Mouse (Mus musculus): Measurements from ENCODE around the gene Hist2h4. TPM values are rescaled to one million over a fixed set of nuclear protein-coding genes. Genes with fewer than 3 reads are reported as not detected.
A peak's percentile ranks its signal among the peaks of the same experiment; 100 is the strongest.

The Hist2h4 gene
- polyA plus RNA-seq, 1 experiment: 0.89 TPM

GRCm38 (mm10) chr3:96230910-96231757, 32.0 kb downstream of the Hist2h4 start:
- no peaks in the 10 kb centered on the region for H3K79me2 ChIP-seq (ENCODE audit: control insufficient read depth, insufficient read depth)
- no peak overlapping the region for H3K4me3 ChIP-seq (ENCODE audit: insufficient read depth, poor library complexity, severe bottlenecking)
- H3K79me3 ChIP-seq (ENCODE audit: low read depth): no peaks in the 10 kb centered on the region
- TF ChIP-seq CTCF (IDR thresholded peaks at IDR 0.05; ENCODE audit: control insufficient read depth, insufficient read depth, insufficient read length): no peak
- TF ChIP-seq FOSL1 (IDR thresholded peaks at IDR 0.05; ENCODE audit: insufficient read depth, low read length, poor library complexity, severe bottlenecking): no peak
- H3K27me3 ChIP-seq (ENCODE audit: control insufficient read depth, insufficient read depth, insufficient read length): no peaks in the 10 kb centered on the region
- H3K36me3 ChIP-seq (ENCODE audit: control insufficient read depth, insufficient read depth): no peaks in the 10 kb centered on the region
- H3ac ChIP-seq (ENCODE audit: control insufficient read depth, insufficient read length, low read depth): no peak overlapping the region

GRCm38 (mm10) chr3:96230404-96230803, 32.7 kb downstream of the Hist2h4 start:
- Histone ChIP-seq H3K36me3 (ENCODE audit: control insufficient read depth, insufficient read depth) (no peaks in the 10 kb centered on the region), H3K27me3 (ENCODE audit: control insufficient read depth, insufficient read depth, insufficient read length) (no peaks in the 10 kb centered on the region), H3K4me3 (ENCODE audit: insufficient read depth, poor library complexity, severe bottlenecking) (no peak overlapping the region), H3ac (ENCODE audit: control insufficient read depth, insufficient read length, low read depth) (no peak overlapping the region), H3K79me2 (ENCODE audit: control insufficient read depth, insufficient read depth) (no peaks in the 10 kb centered on the region), H3K79me3 (ENCODE audit: low read depth) (no peaks in the 10 kb centered on the region)
- no peak for TF ChIP-seq MYOG (IDR thresholded peaks at IDR 0.05; ENCODE audit: control insufficient read depth, extremely low read depth, insufficient read length)
- no peak for TF ChIP-seq USF1 (IDR thresholded peaks at IDR 0.05; ENCODE audit: low read depth)
- TF ChIP-seq MYOD1 (IDR thresholded peaks at IDR 0.05; ENCODE audit: control insufficient read depth, insufficient read length, low read depth): no peak

GRCm38 (mm10) chr3:96228828-96229227, 34.3 kb downstream of the Hist2h4 start:
- H3K79me2 ChIP-seq (ENCODE audit: control insufficient read depth, insufficient read depth): no peaks in the 10 kb centered on the region
- no peaks in the 10 kb centered on the region for H3K79me3 ChIP-seq (ENCODE audit: low read depth)
- TF ChIP-seq MYOG (IDR thresholded peaks at IDR 0.05; ENCODE audit: control insufficient read depth, extremely low read depth, insufficient read length): no peak
- TF ChIP-seq MAX (IDR thresholded peaks at IDR 0.05): no peak
- no peak for TF ChIP-seq CEBPB (IDR thresholded peaks at IDR 0.05; ENCODE audit: low read depth)
- no peak for TF ChIP-seq MYOD1 (IDR thresholded peaks at IDR 0.05; ENCODE audit: control insufficient read depth, insufficient read length, low read depth)
- no peak for TF ChIP-seq FOSL1 (IDR thresholded peaks at IDR 0.05; ENCODE audit: insufficient read depth, low read length, poor library complexity, severe bottlenecking)
- TF ChIP-seq USF1 (IDR thresholded peaks at IDR 0.05; ENCODE audit: low read depth): no peak
- no peak for TF ChIP-seq CTCF (IDR thresholded peaks at IDR 0.05; ENCODE audit: control insufficient read depth, insufficient read depth, insufficient read length)
- H3ac ChIP-seq (ENCODE audit: control insufficient read depth, insufficient read length, low read depth): no peak overlapping the region
- no peaks in the 10 kb centered on the region for H3K27me3 ChIP-seq (ENCODE audit: control insufficient read depth, insufficient read depth, insufficient read length)
- no peaks in the 10 kb centered on the region for H3K36me3 ChIP-seq (ENCODE audit: control insufficient read depth, insufficient read depth)
- H3K4me3 ChIP-seq (ENCODE audit: insufficient read depth, poor library complexity, severe bottlenecking): no peak overlapping the region

- no peaks in the 10 kb centered on the region for H3K27me3 ChIP-seq (ENCODE audit: control insufficient read depth, insufficient read depth, insufficient read length)
- H3K4me3 ChIP-seq (ENCODE audit: insufficient read depth, poor library complexity, severe bottlenecking): no peak overlapping the region
- TF ChIP-seq CTCF (IDR thresholded peaks at IDR 0.05; ENCODE audit: control insufficient read depth, insufficient read depth, insufficient read length): no peak
- no peak for TF ChIP-seq MYOG (IDR thresholded peaks at IDR 0.05; ENCODE audit: control insufficient read depth, extremely low read depth, insufficient read length)
- no peak for TF ChIP-seq MYOD1 (IDR thresholded peaks at IDR 0.05; ENCODE audit: control insufficient read depth, insufficient read length, low read depth)
- no peak for TF ChIP-seq CEBPB (IDR thresholded peaks at IDR 0.05; ENCODE audit: low read depth)
- TF ChIP-seq MAX (IDR thresholded peaks at IDR 0.05): peak; percentile 82
- TF ChIP-seq FOSL1 (IDR thresholded peaks at IDR 0.05; ENCODE audit: insufficient read depth, low read length, poor library complexity, severe bottlenecking): peak; percentile 79
- TF ChIP-seq USF1 (IDR thresholded peaks at IDR 0.05; ENCODE audit: low read depth): peak; percentile 100
- no peaks in the 10 kb centered on the region for H3K36me3 ChIP-seq (ENCODE audit: control insufficient read depth, insufficient read depth)
- no peaks in the 10 kb centered on the region for H3K79me2 ChIP-seq (ENCODE audit: control insufficient read depth, insufficient read depth)
- H3ac ChIP-seq (ENCODE audit: control insufficient read depth, insufficient read length, low read depth): peak overlapping the region; percentile 12
- H3K79me3 ChIP-seq (ENCODE audit: low read depth): no peaks in the 10 kb centered on the region
These were observed 36.1 kb downstream of the Hist2h4 start for GRCm38 (mm10) chr3:96226695-96227648.

- TF ChIP-seq FOSL1 (IDR thresholded peaks at IDR 0.05; ENCODE audit: insufficient read depth, low read length, poor library complexity, severe bottlenecking): no peak
- TF ChIP-seq CEBPB (IDR thresholded peaks at IDR 0.05; ENCODE audit: low read depth): no peak
- TF ChIP-seq MYOG (IDR thresholded peaks at IDR 0.05; ENCODE audit: control insufficient read depth, extremely low read depth, insufficient read length): no peak
- TF ChIP-seq CTCF (IDR thresholded peaks at IDR 0.05; ENCODE audit: control insufficient read depth, insufficient read depth, insufficient read length): no peak
- no peak for TF ChIP-seq USF1 (IDR thresholded peaks at IDR 0.05; ENCODE audit: low read depth)
- no peak for TF ChIP-seq MYOD1 (IDR thresholded peaks at IDR 0.05; ENCODE audit: control insufficient read depth, insufficient read length, low read depth)
- TF ChIP-seq MAX (IDR thresholded peaks at IDR 0.05): no peak
- Histone ChIP-seq H3ac (ENCODE audit: control insufficient read depth, insufficient read length, low read depth) (no peak overlapping the region), H3K79me2 (ENCODE audit: control insufficient read depth, insufficient read depth) (no peaks in the 10 kb centered on the region), H3K79me3 (ENCODE audit: low read depth) (no peaks in the 10 kb centered on the region), H3K36me3 (ENCODE audit: control insufficient read depth, insufficient read depth) (no peaks in the 10 kb centered on the region), H3K4me3 (ENCODE audit: insufficient read depth, poor library complexity, severe bottlenecking) (no peak overlapping the region), H3K27me3 (ENCODE audit: control insufficient read depth, insufficient read depth, insufficient read length) (no peaks in the 10 kb centered on the region)
These were observed 37.7 kb downstream of the Hist2h4 start for GRCm38 (mm10) chr3:96225421-96225820.
